Comparison of ENCODE assay signal across 12 mouse cellular contexts in the genomic region with DNA sequence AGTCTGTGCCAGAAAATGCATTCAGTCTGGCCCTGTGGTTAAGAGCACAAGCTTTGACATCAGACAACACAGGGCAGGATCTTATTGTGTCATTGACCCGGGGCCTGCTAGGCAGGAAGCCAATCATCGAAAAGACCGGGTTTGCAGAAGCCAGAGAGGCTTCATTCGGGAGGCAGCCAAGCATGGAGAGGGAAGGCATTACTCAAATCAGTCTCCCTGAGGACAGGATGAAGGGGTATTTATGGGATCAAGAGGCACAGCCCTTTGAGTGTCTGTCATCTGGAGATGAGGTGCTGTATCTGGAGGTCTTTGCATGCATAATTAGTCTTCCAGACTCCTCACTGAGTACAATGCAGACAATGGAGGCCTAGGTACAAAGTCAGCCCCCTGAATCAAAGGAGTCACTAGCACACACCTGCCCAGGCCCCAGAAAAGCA. TPM values are rescaled to one million over a fixed set of nuclear protein-coding genes. Genes with fewer than 3 reads are reported as not detected.
DNase-seq lines count a peak whose midpoint lies in the region; ATAC-seq and TF ChIP-seq lines count a peak whose summit lies in the region.
"Had no signal": no experiment of that assay in that cellular context is flagged by ENCODE, and none has a peak within 500 bp of the region (broad histone marks: within the 10 kb centered on the region; RNA-seq: fewer than 3 reads in every experiment).

No protein-coding gene starts in this region.

- H3K9ac ChIP-seq in forebrain, embryonic 13.5 days = no peak overlapping the region
- H3K9ac ChIP-seq: heart, embryonic 12.5 days; limb, embryonic 13.5 days; neural tube, embryonic 15.5 days had no signal

- 31% methylated on average over 4 of the region's 4 CpGs for WGBS in forebrain, embryonic 13.5 days

- no peaks in the 10 kb centered on the region for H3K27me3 ChIP-seq in Patski
- H3K27me3 ChIP-seq in forebrain, embryonic 13.5 days = no peaks in the 10 kb centered on the region
- H3K27me3 ChIP-seq: heart, embryonic 12.5 days; limb, embryonic 13.5 days; neural tube, embryonic 15.5 days had no signal

- H3K4me1 ChIP-seq in forebrain, embryonic 13.5 days = peaks cover 6% of the 10 kb centered on the region; the same call in 1 of the 2 replicates

- in situ Hi-C loops in Patski (cut with MboI; ENCODE audit: low pct_unique_long_range_greater_than_20kb) = no loop called here

- POLR2A ChIA-PET in Patski (lab: Charles Lee) = no interaction called here

- CTCF ChIA-PET in Patski (lab: Charles Lee) = no interaction called here

- H3K4me3 ChIP-seq in forebrain, embryonic 13.5 days = no peak overlapping the region
- H3K4me3 ChIP-seq: heart, embryonic 12.5 days; limb, embryonic 13.5 days; neural tube, embryonic 15.5 days had no signal

- peak; percentile 28 for ATAC-seq in Patski
- no peak for ATAC-seq in forebrain, embryonic 13.5 days

- no peak for TF ChIP-seq CTCF in Patski (IDR thresholded peaks at IDR 0.05)

- H3K27ac ChIP-seq in forebrain, embryonic 13.5 days = no peak overlapping the region
- H3K27ac ChIP-seq: limb, embryonic 13.5 days; neural tube, embryonic 15.5 days had no signal

- no peaks in the 10 kb centered on the region for H3K9me3 ChIP-seq in forebrain, embryonic 13.5 days (replicated peaks)
- H3K9me3 ChIP-seq: heart, embryonic 12.5 days; limb, embryonic 13.5 days; neural tube, embryonic 15.5 days had no signal

- DNase-seq in adrenal gland, postnatal 14 days = peak; percentile 57
- DNase-seq in adrenal gland, postnatal 4 days (ENCODE audit: low spot score in 2 of 2) = no peak
- DNase-seq in lung, postnatal 36 days = peak; percentile 68
- DNase-seq in lung, postnatal 25 days (ENCODE audit: low spot score) = no peak
- DNase-seq in Patski (ENCODE audit: low read depth, low spot score) = peak; percentile 85
- DNase-seq in kidney, postnatal 14 days = peak; percentile 81
- DNase-seq in yolk sac, embryonic 10.5 days (ENCODE audit: low spot score) = no peak

- no peaks in the 10 kb centered on the region for H3K36me3 ChIP-seq in forebrain, embryonic 13.5 days (ENCODE audit: poor library complexity, severe bottlenecking)
- H3K36me3 ChIP-seq: heart, embryonic 12.5 days; limb, embryonic 13.5 days; neural tube, embryonic 15.5 days had no signal

- no peak overlapping the region for H3K4me2 ChIP-seq in forebrain, embryonic 13.5 days
- H3K4me2 ChIP-seq: heart, embryonic 12.5 days; limb, embryonic 13.5 days; neural tube, embryonic 15.5 days had no signal

RNA-seq across cellular contexts. Expression of a gene that starts 10.4 kb away (rescaled TPM):
- 86.4 and 91.3 TPM in 2 replicates for total RNA-seq in adrenal gland, postnatal 14 days (2021)
- 100 to 1,000 TPM; 148 to 158 TPM for total RNA-seq in adrenal gland, postnatal 4 days (2021)
- polyA plus RNA-seq in Patski (2021) = 81.9 TPM
- 53.0 and 57.4 TPM in 2 replicates for polyA plus RNA-seq in forebrain, embryonic 13.5 days (2015; fragmentation: Nextera tagmentation; extraction: Ambion mirVana)

RNA-seq across cellular contexts. Expression of a gene that starts 45.2 kb away (rescaled TPM):
- 3.0 and 3.6 TPM in 2 replicates for total RNA-seq in adrenal gland, postnatal 14 days (2021)
- total RNA-seq in adrenal gland, postnatal 4 days (2021) = 1 to 10 TPM; 5.5 to 6.3 TPM
- 0.05 TPM for polyA plus RNA-seq in Patski (2021)
- 10.3 and 11.9 TPM in 2 replicates for polyA plus RNA-seq in forebrain, embryonic 13.5 days (2015; fragmentation: Nextera tagmentation; extraction: Ambion mirVana)

RNA-seq across cellular contexts. Expression of a gene that starts 55.9 kb away (rescaled TPM):
- total RNA-seq in adrenal gland, postnatal 14 days (2021) = 3.0 and 10.0 TPM in 2 replicates
- 1 to 10 TPM; 2.4 TPM for total RNA-seq in adrenal gland, postnatal 4 days (2021)
- polyA plus RNA-seq in Patski (2021) = 0.08 TPM
- 0.36 and 0.73 TPM in 2 replicates for polyA plus RNA-seq in forebrain, embryonic 13.5 days (2015; fragmentation: Nextera tagmentation; extraction: Ambion mirVana)
- polyA plus RNA-seq: C2C12 had no signal

Comparison
In these comparisons a context has a peak if more than half of its experiments do, and no peak if none do; other contexts are left out.
1. DNase-seq: peak in adrenal gland, postnatal 14 days (single experiment), lung, postnatal 36 days (single experiment), Patski (single experiment) and kidney, postnatal 14 days (single experiment); none in adrenal gland, postnatal 4 days (0 of 2), lung, postnatal 25 days (single experiment) and yolk sac, embryonic 10.5 days (single experiment).